Mouse (Mus musculus) kidney, adult 9 months (tissue): ENCODE data around the gene Mbnl1.
A peak's percentile ranks its signal among the peaks of the same experiment; 100 is the strongest.
"Not testable (repeated sequence)": the region's sequence is repeated elsewhere in the genome, so short reads cannot be mapped to it uniquely, and the experiment has no call there.

Source experiments
- DNase-seq: peaks from one replicate; pipeline ENCODE4 v3.0.0; 2022

The Mbnl1 gene

GRCm38 (mm10) chr3:60472681-60473177, at the start of gene Mbnl1:
Mbnl1 (plus strand) TSS chr3:60472830.
- no peak for DNase-seq

- DNase-seq, result no peak
Measured at GRCm38 (mm10) chr3:60424148-60424547, 48.5 kb upstream of the Mbnl1 start.

- no peak for DNase-seq
Measured at GRCm38 (mm10) chr3:60429049-60429448, 43.6 kb upstream of the Mbnl1 start.

GRCm38 (mm10) chr3:60437254-60437653, 35.4 kb upstream of the Mbnl1 start:
- no peak for DNase-seq

- peak; percentile 75 for DNase-seq
Measured at GRCm38 (mm10) chr3:60437678-60438232, 34.9 kb upstream of the Mbnl1 start.

- no peak for DNase-seq
Measured at GRCm38 (mm10) chr3:60438715-60439114, 33.9 kb upstream of the Mbnl1 start.

GRCm38 (mm10) chr3:60461828-60462521, 10.7 kb upstream of the Mbnl1 start:
- DNase-seq, result no peak

- not testable (repeated sequence) for DNase-seq
Measured at GRCm38 (mm10) chr3:60468667-60469066, 4.0 kb upstream of the Mbnl1 start.

GRCm38 (mm10) chr3:60469170-60469805, 3.3 kb upstream of the Mbnl1 start:
- peak; percentile 13 for DNase-seq

- no peak for DNase-seq
Measured at GRCm38 (mm10) chr3:60472011-60472680, 484 bp upstream of the Mbnl1 start.

GRCm38 (mm10) chr3:60473861-60474653, 1.4 kb downstream of the Mbnl1 start:
- DNase-seq, result no peak

- no peak for DNase-seq
Measured at GRCm38 (mm10) chr3:60474654-60474972, 2.0 kb downstream of the Mbnl1 start.

- DNase-seq, result no peak
Measured at GRCm38 (mm10) chr3:60475055-60475454, 2.4 kb downstream of the Mbnl1 start.

- no peak for DNase-seq
Measured at GRCm38 (mm10) chr3:60476751-60477255, 4.2 kb downstream of the Mbnl1 start.

- no peak for DNase-seq
Measured at GRCm38 (mm10) chr3:60478433-60478832, 5.8 kb downstream of the Mbnl1 start.

- no peak for DNase-seq
Measured at GRCm38 (mm10) chr3:60480716-60481115, 8.1 kb downstream of the Mbnl1 start.

- no peak for DNase-seq
Measured at GRCm38 (mm10) chr3:60481740-60482399, 9.2 kb downstream of the Mbnl1 start.

- no peak for DNase-seq
Measured at GRCm38 (mm10) chr3:60483305-60483704, 10.7 kb downstream of the Mbnl1 start.

GRCm38 (mm10) chr3:60485987-60486712, 13.5 kb downstream of the Mbnl1 start:
- DNase-seq, result no peak

- no peak for DNase-seq
Measured at GRCm38 (mm10) chr3:60486713-60487170, 14.1 kb downstream of the Mbnl1 start.

- no peak for DNase-seq
Measured at GRCm38 (mm10) chr3:60489509-60489908, 16.9 kb downstream of the Mbnl1 start.
